Mouse (Mus musculus) lung, postnatal 0 days (tissue): ENCODE measurements around the gene Cep170b. TPM values are rescaled to one million over a fixed set of nuclear protein-coding genes. Genes with fewer than 3 reads are reported as not detected.

Experiments used
- ATAC-seq: fragments of 200-750 bp; cut with Nextera tagmentation; 2 replicates; pipeline ENCODE4 v1.8.0; 2017; ENCODE audit warnings: moderate library complexity
- DNase-seq: peaks from one replicate; pipeline ENCODE4 v3.0.0-alpha.2; 2016; ENCODE audit warnings: low spot score
- H3K27ac ChIP-seq: fragments of 300-500 bp; sonication (generic); 2 replicates; pipeline ENCODE4 v1.5.1; 2014; ENCODE audit warnings: antibody characterized with exemption, mild to moderate bottlenecking, low read length, mixed read lengths
- H3K27me3 ChIP-seq: fragments of 300-500 bp; sonication (generic); replicated peaks from 2 replicates; pipeline ENCODE4 v1.6.1; 2014; ENCODE audit warnings: low read length, mixed read lengths; ENCODE audit not compliant: insufficient read depth
- H3K36me3 ChIP-seq: fragments of 300-500 bp; sonication (generic); 2 replicates; pipeline ENCODE4 v1.6.1; 2014; ENCODE audit warnings: low read length, mixed read lengths; ENCODE audit not compliant: insufficient read depth
- H3K4me1 ChIP-seq: fragments of 300-500 bp; sonication (generic); 2 replicates; pipeline ENCODE4 v1.6.1; 2014; ENCODE audit warnings: antibody characterized with exemption, low read depth, low read length, mixed read lengths; ENCODE audit not compliant: insufficient read depth
- H3K4me2 ChIP-seq: fragments of 300-500 bp; sonication (generic); replicated peaks from 2 replicates; pipeline ENCODE4 v1.6.1; 2014; ENCODE audit warnings: low read depth, mild to moderate bottlenecking, low read length, moderate library complexity, mixed read lengths
- H3K4me3 ChIP-seq: fragments of 300-500 bp; sonication (generic); 2 replicates; pipeline ENCODE4 v1.5.1; 2014; ENCODE audit warnings: low read depth, low read length
- H3K9ac ChIP-seq: fragments of 300-500 bp; sonication (generic); replicated peaks from 2 replicates; pipeline ENCODE4 v1.6.1; 2014; ENCODE audit warnings: low read depth, mild to moderate bottlenecking
- H3K9me3 ChIP-seq: fragments of 300-500 bp; sonication (generic); 2 replicates; pipeline ENCODE4 v1.6.1; 2016; ENCODE audit warnings: low read length, mixed read lengths
- CTCF ChIP-seq: IDR thresholded peaks from 2 replicates; pipeline ENCODE4 v1.5.1; 2016; ENCODE audit warnings: antibody characterized with exemption, mild to moderate bottlenecking
- EP300 ChIP-seq: IDR thresholded peaks from 2 replicates; pipeline ENCODE4 v1.6.1; 2016; ENCODE audit warnings: antibody characterized with exemption, mild to moderate bottlenecking, control low read depth
- WGBS: fragments of 180-500 bp; shearing (Covaris S2); extraction: QIAGEN DNeasy Blood & Tissue Kit; methylation state at CpG from one replicate; pipeline ENCODE4 v1.1.7; 2014; 5-methylcytosine and 5-hydroxymethylcytosine counted together
- polyA plus RNA-seq: library from polyadenylated mRNA; unstranded; fragments of >200 nt; fragmentation: Nextera tagmentation; extraction: Ambion mirVana; gene quantifications from 2 replicates; pipeline ENCODE4 v1.2.1, GENCODE M21; 2015

The Cep170b gene
- polyA plus RNA-seq, 1 experiment from 2014 or later = 17.5 TPM

DNA sequence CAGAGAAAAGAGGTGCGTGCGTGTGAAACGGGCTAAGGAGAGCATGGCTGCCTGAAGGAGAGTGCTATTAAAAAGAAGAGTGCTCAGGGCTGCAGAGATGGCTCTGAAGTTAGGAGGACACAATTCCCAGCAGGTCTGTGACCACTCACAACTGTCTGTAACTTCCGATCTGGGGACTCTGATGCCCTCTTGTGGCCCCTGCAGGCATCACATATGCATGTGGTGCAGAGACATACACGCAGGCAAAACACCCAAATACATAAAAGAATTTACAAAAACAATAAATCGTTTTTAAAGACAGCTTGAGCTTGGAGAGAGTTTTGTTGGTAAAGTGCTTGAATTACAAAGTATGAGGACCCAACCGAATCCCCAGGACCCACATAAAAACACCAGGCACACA lies 3.1 kb upstream of the Cep170b start:
- no peak overlapping the region for H3K27ac ChIP-seq
- TF ChIP-seq EP300 (peak; percentile 15; the same call in 1 of the 2 replicates), CTCF (peak; percentile 81)
- 32% methylated on average over 7 of the region's 7 CpGs for WGBS
- H3K9me3 ChIP-seq = no peaks in the 10 kb centered on the region
- no peak overlapping the region for H3K9ac ChIP-seq
- no peaks in the 10 kb centered on the region for H3K4me1 ChIP-seq
- H3K4me3 ChIP-seq = no peak overlapping the region
- no peaks in the 10 kb centered on the region for H3K27me3 ChIP-seq
- H3K36me3 ChIP-seq = no peaks in the 10 kb centered on the region
- no peak overlapping the region for H3K4me2 ChIP-seq
- DNase-seq = peak; percentile 56
- ATAC-seq = no peak

DNA sequence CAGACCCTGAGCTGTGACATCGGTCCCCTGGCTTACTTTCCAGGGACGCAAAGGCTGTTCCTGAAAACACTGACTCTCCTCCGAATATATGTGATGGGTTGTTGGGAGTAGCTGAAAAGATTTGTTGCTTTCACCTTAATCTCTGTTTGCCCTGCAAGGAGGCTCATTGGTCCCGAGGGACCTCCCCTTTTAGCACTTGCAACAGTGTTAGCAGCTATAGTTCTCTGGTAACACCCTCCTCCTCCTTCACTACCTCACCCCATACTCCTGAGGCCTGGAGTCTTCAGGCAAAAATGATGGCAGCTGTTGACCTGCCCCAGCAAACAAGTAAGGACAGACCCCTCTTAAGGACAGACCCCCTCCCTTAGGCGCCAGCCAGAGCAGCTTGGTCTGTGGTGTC lies 1.3 kb upstream of the Cep170b start:
- Histone ChIP-seq H3K36me3 (no peaks in the 10 kb centered on the region), H3K27ac (peak overlapping the region; percentile 62; the same call in 1 of the 2 replicates)
- 59% methylated on average over 5 of the region's 5 CpGs for WGBS

DNA sequence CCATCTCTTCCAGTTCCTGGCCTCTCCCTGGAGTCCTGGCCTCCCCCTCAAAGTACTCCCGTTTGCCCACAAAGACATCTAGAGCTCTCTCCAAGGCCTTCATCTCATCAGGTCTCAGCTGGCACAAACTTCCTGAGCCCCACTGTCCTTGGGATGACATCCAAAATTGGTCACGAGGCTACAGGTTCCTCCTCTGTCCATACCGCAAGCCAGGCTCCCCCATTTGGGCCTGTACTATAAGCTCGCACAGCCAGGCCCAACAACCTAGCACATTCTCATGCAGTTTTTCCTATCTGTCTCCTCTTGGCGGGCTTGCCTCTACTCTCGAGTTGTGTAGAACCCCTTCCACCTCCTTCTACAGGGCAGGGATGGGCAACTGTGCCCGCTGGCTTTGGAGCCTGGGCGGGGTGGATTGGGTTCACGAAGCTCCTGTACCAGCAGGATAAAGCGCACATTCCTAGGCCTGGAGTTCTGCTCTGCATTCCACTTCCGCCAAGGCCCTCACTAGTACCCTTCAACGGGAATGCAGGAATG lies 702 bp downstream of the Cep170b start:
- H3K4me3 ChIP-seq = no peak overlapping the region
- no peaks in the 10 kb centered on the region for H3K36me3 ChIP-seq
- no peaks in the 10 kb centered on the region for H3K4me1 ChIP-seq
- H3K9ac ChIP-seq = no peak overlapping the region
- peak overlapping the region; percentile 97; the same call in 1 of the 2 replicates for H3K4me2 ChIP-seq
- H3K27ac ChIP-seq = peak overlapping the region; percentile 97
- TF ChIP-seq EP300 = peak; percentile 83
- TF ChIP-seq CTCF = no peak
- no peaks in the 10 kb centered on the region for H3K27me3 ChIP-seq
- DNase-seq (no peak), ATAC-seq (no peak)
- no peaks in the 10 kb centered on the region for H3K9me3 ChIP-seq
- 36% methylated on average over 12 of the region's 12 CpGs for WGBS

More for the DNA sequence above, 1.3 kb upstream of the Cep170b start:
- ATAC-seq (no peak), DNase-seq (peak; percentile 54)
- Histone ChIP-seq H3K4me2 (no peak overlapping the region), H3K27me3 (no peaks in the 10 kb centered on the region), H3K9ac (no peak overlapping the region), H3K9me3 (no peaks in the 10 kb centered on the region), H3K4me1 (no peaks in the 10 kb centered on the region), H3K4me3 (no peak overlapping the region)
- TF ChIP-seq CTCF = no peak
- TF ChIP-seq EP300 = no peak

DNA sequence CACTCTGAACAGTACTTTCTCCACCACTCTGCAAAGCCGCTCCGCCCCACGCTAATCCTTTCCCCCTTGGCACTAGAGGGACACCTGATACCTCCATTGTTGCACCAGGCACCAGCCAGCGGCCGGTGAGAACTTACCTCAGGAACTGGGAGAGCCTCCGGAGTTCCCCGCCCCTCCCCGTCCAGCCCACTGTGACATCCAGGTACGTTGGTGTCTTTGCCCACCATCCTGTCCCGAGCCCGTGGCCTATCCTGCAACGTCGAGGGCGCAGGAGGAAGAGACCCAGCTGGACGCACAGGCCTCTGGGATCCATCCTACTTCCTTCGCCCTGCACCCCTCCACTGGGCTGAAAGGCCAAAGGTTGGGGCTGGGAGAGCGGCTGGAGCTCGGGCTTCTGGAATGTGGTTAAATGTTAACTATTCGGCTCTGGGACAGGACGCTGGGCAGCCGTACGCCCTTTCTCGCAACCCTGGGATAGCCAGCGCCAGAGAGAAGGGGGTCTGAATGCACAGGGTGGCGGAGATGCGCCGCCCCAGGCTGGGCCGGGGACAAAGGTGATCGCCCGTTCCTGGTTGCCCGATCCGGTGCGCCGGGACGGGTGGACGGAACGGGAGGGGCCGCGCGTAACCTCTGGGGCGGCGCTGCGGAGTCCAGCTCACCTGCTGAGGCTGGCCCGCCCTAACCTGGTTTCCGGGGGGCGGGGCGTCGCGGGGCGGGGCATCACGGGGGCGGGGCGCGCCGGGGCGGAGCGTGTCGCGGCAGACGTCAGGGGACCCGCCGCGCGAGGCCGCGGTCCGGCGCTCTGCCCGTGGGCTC lies 1.4 kb downstream of the Cep170b start:
- peak overlapping the region; percentile 97 for H3K27ac ChIP-seq
- peak overlapping the region; percentile 97 for H3K4me2 ChIP-seq
- 4% methylated on average over 46 of the region's 69 CpGs for WGBS
- H3K9ac ChIP-seq = peak overlapping the region; percentile 75
- no peaks in the 10 kb centered on the region for H3K4me1 ChIP-seq
- H3K36me3 ChIP-seq = no peaks in the 10 kb centered on the region
- TF ChIP-seq EP300 = no peak
- TF ChIP-seq CTCF = peak; percentile 37
- no peaks in the 10 kb centered on the region for H3K9me3 ChIP-seq
- peak overlapping the region; percentile 77 for H3K4me3 ChIP-seq
- no peaks in the 10 kb centered on the region for H3K27me3 ChIP-seq
- peak; percentile 94 for DNase-seq
- peak; percentile 81 for ATAC-seq

DNA sequence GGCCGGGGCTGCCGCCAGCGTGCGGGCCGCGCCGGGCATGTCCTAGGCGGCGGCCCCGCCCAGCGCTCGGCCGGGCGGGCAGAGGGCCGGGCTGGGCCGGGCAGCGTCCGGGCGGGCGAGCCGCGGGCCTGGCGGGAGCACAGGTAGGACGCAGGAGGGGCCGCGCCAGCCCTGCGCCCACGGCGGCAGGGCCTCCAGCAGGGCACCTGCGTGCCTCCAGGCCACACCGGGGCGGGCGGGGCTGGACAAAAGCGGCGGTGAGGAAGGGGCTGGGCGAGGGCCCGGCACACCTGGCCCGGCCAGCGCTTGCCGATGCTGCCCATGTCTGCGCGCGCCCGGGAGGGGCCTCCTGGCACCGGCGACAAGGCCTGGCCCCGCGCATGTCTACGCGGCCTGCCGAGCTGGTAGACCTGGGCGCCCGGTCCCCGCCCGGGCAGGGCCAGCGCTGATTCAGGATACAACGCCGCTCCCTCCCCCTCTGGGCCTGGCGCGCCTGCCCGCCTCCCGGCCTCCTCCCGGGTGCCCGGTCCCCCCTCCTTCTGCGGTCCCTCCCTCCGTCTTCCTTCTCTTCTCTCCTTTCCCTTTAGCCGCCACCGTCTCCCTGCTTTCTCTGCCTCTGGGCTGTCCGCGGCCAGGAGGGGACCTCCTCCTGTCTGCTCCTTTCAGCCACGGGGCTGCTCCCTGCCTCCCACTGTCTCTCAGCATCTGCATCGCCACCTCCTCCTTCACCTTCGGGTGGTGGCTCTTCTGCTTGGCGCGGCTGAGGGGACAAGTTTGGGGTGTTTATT lies 2.2 kb downstream of the Cep170b start:
- no peak for TF ChIP-seq EP300
- no peak for TF ChIP-seq CTCF
- no peaks in the 10 kb centered on the region for H3K9me3 ChIP-seq
- peak overlapping the region; percentile 77 for H3K4me3 ChIP-seq
- peak overlapping the region; percentile 97 for H3K4me2 ChIP-seq
- H3K27ac ChIP-seq = peak overlapping the region; percentile 97
- H3K4me1 ChIP-seq = no peaks in the 10 kb centered on the region
- peak; percentile 54 for ATAC-seq
- H3K9ac ChIP-seq = peak overlapping the region; percentile 75
- peak; percentile 80 for DNase-seq
- H3K36me3 ChIP-seq = no peaks in the 10 kb centered on the region
- WGBS = 2% methylated on average over 37 of the region's 75 CpGs
- H3K27me3 ChIP-seq = no peaks in the 10 kb centered on the region

DNA sequence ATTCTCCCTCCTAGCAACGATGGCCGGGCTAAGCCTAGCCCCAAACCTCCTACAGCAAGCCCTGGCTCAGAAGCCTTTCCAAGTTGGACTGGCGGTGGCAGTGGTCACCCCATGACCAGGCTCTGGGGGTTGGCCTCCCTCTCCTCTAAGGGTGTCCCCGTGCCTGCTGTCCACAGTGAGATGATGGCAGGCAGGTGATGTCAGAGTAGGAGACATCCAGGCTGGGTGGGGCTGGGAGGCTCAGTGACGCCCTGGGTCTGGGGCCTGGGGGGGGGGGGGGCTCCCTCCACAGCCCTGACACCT lies 2.7 kb downstream of the Cep170b start:
- peak overlapping the region; percentile 75 for H3K9ac ChIP-seq
- WGBS = 5% methylated on average over 4 of the region's 5 CpGs
- H3K27ac ChIP-seq = peak overlapping the region; percentile 97
- no peak for ATAC-seq
- no peak for DNase-seq
- H3K4me2 ChIP-seq = peak overlapping the region; percentile 97
- H3K4me1 ChIP-seq = no peaks in the 10 kb centered on the region
- H3K9me3 ChIP-seq = no peaks in the 10 kb centered on the region
- peak overlapping the region; percentile 77 for H3K4me3 ChIP-seq
- no peaks in the 10 kb centered on the region for H3K36me3 ChIP-seq
- no peak for TF ChIP-seq EP300
- TF ChIP-seq CTCF = no peak
- H3K27me3 ChIP-seq = no peaks in the 10 kb centered on the region
